Mouse (Mus musculus) heart, postnatal 0 days (tissue): ENCODE data around the gene Scfd2.

Experiments used
- CTCF ChIP-seq: IDR thresholded peaks from 2 replicates; pipeline ENCODE4 v1.5.1; 2016; ENCODE audit warnings: antibody characterized with exemption, control low read depth, low read depth
- EP300 ChIP-seq: IDR thresholded peaks from 2 replicates; pipeline ENCODE4 v1.6.1; 2016; ENCODE audit warnings: antibody characterized with exemption, low read depth

DNA sequence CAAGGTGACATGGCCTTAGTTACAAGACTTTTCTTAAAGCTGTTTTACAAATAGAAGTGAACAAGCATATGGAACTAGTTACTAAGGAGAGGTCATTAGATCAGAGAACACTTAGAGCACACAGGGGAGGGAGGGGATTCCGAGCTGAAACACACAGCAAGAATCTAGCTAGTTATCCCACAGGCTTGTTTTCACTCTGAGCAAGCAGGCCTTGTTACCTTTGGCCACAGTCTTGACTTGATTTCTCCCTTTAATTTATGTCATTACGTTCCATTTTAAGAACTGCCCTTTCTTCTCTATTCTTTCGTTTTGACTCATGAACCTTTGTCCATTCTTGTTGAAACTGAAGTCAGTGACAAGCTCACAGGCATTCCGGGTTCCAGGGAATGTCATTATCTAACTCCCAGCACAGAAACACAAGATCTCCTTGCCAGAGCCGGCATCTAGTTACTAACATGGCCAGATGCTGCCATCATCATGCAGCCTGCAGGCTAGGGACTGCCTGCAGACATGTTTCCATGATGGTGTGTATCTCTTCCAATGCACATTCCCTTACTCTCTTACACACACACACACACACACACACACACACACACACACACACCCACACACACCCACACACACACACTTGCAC lies 263.7 kb downstream of the Scfd2 start:
- TF ChIP-seq CTCF (no peak), EP300 (no peak)
